Mouse (Mus musculus) lung, adult 2 months (tissue): ENCODE results near the gene Tuba3b.

ENCODE experiments used
- CTCF ChIP-seq: fragments of 200-500 bp; IDR thresholded peaks from 2 replicates; pipeline ENCODE4 v1.5.1; 2011; ENCODE audit warnings: mild to moderate bottlenecking, low read length, control low read depth; ENCODE audit not compliant: insufficient read depth
- POLR2A ChIP-seq: fragments of 200-500 bp; IDR thresholded peaks from 2 replicates; pipeline ENCODE4 v1.6.1; 2011; ENCODE audit warnings: low read depth, mild to moderate bottlenecking, control low read depth, low read length, borderline replicate concordance; ENCODE audit errors: extremely low read depth

DNA sequence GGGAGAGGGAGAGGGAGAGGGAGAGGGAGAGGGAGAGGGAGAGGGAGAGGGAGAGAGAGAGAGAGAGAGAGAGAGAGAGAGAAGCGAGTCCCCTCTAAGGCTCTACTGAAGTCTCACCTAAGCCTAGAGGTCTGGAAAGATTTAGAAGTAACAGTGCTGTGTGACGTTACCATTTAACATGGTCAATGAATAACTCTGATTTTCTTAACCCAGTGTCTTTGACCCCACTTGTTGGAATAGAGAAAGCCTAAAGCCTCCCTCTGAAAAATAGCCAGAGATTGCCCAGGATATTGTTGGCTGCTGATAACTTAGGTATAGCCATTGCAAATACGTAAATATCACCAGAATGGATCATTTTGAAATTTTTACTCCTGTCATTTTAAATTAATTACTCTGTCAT lies 35.8 kb upstream of the Tuba3b start:
- TF ChIP-seq CTCF (no peak), POLR2A (no peak)
